Mouse (Mus musculus) kidney, adult 18-20 months (tissue): Measurements from ENCODE around the gene Gm20671.
"Not testable (repeated sequence)": the region's sequence is repeated elsewhere in the genome, so short reads cannot be mapped to it uniquely, and the experiment has no call there.

Experiments used
- DNase-seq: peaks from one replicate; pipeline ENCODE4 v3.0.0; 2021

Gm20671 gene

DNA sequence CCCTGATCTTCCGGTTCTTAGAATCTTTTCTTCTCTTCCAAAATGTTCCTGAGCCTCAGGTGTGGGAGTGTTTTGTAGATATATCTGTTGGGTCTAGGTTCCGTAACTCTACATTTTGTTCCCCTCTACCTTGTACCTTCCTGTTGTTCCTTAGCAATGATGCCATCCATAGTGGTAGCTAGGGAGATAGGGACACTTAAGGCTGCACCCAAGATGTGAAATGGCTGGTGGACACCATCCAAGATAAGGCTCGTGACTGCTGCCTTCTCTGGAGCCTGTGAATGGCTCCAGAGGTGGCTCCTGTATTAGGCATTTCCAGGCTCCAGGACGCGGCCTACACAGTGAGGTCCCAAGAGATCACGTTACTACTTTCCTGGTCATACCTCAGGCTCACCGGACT, 98.6 kb downstream of the Gm20671 start:
- no peak for DNase-seq

DNA sequence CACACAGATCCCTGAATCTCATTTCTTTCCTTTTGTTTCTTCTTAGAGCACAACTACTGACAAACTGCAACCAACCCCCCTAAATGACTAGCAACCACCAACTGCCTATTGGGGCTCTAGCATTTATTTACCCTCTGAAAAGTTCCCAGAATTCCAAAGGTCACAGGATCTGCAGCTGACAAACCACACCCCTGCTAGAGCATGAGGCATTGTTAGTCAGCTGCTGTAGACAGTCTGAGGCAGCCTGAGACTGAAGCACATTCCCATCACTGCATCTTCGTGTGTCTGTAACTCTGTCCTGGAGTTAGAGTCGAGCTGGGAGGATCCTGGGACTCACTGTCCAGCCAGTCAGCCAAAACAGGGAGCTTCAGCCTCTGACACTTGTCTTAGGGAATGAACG, 101.5 kb downstream of the Gm20671 start:
- peak; percentile 2 for DNase-seq

DNA sequence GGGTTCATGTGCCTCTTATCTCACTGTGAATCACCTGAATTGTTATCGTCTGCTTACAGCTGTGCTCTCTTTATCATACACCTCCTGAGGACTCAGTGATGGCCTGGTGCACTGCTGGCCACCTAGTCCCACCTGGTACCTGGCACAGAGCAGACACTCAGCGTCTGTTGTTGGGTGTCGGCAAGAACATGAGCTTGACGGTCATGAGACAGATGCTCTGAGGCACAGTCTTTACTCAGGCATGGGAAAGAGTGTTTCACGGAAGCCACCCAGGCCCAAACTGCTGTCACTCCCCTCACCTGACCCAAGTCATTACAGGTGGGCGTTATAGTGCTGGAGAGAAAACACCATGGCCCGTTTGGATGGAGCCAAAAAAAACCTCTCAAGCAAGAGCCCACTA, 102.9 kb downstream of the Gm20671 start:
- no peak for DNase-seq

DNA sequence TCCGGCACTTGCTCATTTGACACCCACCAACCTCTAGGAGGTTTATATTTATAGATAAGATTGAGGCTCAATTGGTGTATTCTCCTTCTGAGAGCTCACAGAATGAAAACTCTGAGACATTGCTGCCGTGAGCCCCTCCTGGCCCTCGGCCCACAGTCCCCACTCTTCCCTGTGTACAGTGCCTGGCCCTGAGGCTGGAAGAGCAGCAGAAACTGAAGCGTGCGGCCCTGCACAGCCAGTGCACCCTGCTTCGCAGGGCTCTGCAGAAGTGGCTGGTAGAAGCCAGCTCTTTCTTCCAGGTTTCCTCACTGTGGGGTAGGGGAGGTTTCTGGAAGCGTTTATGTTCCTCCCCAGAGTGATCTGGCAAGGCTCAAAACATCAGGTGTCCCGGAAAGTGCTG, 104.2 kb downstream of the Gm20671 start:
- DNase-seq, result not testable (repeated sequence)

DNA sequence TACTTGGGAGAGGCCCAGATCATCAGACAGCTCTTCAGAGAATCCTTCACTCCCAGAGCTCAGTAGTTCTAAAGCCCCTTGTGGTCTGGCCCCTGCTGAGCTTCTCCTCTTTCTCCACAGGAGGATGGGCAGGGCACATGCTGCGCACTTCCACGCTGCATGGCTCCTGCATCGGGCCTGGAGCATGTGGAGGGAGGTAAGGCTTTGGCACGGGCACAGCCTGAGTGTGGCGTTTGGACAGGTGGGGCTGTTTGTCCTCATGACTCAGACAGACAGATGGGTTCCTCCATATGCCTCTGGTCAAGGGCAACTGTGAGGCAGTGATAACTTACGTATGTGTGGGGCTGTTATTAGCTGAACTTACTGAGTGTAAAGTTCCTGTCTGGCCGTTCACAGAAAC, 104.6 kb downstream of the Gm20671 start:
- DNase-seq, result no peak

DNA sequence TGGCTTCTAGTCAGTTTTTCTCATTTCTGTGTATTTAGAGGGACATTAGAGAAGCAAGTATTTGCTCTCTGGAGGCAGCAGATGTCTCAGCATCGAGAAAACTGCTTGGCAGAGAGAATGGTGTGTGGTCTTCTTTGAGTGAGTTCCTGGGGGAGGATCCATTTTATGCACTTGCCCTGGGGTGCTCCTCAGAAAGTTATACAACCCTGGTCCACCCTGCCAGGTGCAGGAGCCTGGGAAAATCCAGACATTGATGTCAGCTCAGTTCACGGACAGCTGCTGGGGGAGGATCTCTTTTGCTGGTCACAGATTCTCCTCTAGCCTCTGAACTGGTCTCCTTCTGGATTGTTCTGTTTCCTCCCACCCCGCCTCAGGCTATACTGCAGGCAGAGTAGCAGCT, 105.6 kb downstream of the Gm20671 start:
- DNase-seq, result no peak

DNA sequence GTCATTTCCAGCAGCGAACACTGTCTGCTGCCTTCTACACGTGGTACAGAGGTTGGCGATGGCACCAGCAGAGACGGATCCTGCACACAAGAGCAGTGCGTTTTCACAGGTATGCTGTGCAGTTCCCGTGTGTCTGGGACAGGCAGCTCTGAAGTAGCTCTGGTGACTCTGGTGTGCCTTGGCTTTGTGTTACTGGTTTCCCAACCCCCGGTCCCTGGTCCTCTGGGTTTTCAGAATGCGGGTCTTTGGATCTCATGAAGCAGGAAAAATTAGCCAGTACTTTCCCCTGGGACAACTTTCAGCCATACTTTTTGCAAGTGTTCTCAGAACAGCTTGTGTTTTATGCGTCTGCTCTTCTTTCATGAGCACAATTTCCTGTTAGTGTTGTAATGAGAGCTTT, 106.5 kb downstream of the Gm20671 start:
- no peak for DNase-seq

DNA sequence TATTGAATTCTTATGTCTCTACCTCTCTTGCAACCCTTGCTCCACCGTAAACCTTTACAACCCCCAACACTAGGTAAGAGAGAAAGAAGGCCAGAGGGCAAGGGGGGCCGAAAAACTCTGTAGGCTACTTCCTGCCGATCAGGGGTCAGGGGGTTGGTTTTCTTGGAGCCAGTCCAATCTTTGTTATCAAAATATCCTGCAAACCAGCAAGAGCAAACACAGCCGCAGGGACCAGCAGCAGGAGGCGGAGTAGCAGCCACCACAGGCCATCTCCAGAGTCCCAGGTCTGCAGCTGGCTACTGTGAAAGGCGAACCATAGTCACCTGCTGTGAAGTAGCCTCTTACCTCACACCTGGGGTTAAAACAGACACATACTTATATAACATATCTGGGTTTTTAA, 108.0 kb downstream of the Gm20671 start:
- DNase-seq, result no peak

DNA sequence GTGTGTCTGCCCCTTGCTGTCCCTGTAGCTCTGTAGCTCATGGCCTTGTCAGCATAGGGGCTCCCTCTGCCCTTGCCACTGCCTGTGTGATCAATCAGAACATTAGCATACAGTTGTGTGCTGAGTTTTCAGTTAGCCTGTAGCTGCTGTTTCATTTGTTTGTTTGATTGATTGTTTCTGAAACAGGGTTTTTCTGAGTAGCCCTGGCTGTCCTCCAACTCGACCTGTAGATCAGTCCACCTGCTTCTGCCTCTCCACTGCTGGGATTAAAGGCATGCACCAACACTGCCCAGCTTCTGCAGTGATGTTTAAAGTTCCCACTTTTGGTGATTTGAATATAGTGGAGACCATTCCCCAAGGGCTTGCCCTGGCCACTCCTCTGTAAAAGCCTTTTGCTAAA, 109.2 kb downstream of the Gm20671 start:
- no peak for DNase-seq

DNA sequence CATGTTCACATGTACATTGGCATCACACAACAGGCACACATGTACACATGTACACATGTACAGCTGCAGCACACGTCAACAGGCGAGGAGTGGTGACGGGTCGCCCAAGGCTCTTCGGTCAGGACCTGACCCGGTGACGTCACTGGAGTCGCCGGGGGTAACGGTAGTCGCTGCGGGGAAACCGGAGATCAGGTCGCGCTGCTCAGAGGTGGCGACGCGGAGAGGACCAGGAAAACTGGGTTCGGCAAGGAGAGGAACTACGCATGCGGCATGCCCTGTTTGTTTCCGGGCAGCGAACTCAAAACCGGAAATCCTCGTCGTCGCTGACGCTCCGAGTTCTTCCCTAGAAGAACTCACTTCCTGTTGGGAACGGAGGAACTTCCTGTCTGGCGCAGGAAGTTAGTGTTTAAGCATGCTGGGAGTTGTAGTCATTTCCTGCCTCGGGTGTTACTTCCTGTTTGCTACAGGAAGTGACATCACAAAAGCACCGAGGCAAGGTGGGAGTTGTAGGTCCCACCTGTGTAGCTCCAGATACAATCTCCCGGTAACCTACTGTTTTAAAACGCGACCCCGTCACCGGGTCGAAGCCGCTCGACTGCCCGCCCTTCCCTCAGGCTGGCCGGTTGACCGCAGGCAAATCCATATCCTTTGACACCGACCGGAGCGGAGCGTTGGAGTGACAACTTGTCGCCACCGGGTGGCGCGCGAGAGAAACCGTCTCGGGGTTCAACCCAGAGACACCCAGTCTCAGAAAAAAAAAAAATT, 113.0 kb downstream of the Gm20671 start:
- peak; percentile 89 for DNase-seq

DNA sequence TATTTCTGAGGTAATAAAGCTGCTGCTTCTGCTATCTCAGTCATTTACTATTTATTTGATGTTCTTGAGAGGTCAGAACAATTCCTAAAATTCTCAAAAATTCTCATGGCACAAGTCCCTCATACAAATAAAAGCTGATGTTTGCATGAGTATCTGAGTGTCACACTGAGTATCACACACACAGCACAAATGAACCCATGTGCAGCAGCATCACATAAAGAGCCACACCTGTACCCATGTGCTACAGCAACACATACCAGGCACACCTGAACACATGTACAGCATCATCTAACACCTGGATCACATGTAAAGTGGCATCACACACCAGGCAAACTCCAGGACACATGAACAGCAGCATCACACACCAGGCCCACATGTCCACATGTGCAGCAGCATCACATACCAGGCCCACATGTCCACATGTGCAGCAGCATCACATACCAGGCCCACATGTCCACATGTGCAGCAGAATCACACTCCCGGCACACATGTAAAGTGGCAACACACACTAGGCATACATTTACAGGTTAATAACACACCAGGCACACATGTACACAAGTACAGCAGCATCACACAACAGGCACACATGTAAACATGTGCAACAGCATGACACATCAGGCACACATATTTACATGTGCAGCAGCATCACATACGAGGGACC, 113.7 kb downstream of the Gm20671 start:
- DNase-seq, result no peak

DNA sequence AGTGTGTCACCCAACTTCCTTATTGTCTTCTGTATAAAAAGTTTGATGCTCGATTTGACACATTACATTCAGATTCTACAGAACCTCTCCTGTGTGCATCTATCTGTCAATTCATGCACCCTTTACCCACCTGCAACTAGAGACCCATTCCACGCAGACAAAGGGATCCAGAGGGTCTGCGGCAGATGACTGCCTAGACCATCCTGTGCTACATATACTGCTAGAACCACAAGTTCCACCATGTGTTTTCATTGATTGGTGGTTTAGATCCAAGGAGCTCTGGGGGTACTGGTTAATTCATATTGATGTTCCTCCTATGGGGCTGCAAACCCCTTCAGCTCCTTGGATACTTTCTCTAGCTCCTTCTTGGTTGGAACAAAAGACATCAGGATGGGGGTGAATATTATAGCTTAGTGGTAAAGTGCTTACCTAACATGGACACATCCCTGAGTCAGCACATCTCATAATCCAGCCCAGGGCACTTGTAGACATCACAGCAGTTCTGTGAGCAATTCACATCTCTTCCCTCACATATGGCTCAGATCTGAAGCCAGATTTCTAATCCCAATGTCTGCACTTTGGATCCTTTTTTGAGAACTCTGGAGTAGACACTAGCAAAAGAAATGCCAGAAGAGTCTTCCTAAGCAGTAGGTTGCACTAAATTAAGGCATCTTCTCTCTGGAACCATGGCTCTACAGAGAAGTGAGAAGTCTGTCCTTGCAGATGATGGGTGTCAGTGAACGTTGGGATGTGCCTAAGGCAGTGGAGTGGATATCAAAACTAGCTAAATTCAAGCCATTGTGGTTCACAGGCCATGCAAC, 114.5 kb downstream of the Gm20671 start:
- no peak for DNase-seq

DNA sequence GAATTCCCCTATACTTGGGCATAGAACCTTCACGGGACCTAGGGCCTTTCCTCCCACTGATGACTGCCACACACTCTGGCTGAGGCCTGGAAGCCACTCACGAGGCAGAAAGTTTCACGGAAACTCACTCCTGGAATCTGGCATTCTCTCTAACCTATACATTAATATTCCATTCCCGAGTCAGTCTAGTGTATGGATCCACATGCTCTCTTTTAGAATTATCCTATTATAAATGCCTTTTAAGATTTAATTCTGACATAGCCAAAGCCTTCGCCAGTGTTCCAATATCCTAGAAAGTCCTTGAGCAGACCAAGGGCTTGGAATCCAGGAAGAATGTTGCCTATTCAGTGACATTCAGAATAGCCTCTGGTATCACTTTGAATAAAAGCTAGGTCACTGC, 115.4 kb downstream of the Gm20671 start:
- no peak for DNase-seq

DNA sequence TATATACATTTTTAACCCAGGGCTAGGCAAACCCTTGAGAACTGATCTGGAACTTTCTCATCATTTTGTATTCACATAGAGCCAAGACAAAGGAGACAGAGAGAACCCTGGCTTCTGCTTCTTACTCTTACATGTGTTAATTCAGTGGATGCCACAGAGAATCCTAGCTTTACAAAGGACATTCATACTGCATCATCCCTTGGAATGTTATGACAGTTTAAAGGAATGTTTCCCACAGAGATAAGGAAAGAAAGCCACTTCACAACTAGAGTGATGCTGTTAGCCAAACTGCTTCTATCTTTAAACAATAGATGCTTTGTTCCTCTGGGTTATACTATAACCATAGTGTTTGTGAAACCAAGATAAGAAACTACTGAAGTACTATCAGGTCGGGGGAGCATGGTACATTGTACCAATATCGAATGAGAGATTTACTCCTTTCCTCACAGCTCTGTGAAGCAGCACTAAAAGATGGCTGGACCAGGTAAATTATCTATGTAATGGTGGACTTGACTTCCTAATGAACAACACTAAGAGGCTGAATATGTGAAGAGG, 120.6 kb downstream of the Gm20671 start:
- DNase-seq, result no peak

DNA sequence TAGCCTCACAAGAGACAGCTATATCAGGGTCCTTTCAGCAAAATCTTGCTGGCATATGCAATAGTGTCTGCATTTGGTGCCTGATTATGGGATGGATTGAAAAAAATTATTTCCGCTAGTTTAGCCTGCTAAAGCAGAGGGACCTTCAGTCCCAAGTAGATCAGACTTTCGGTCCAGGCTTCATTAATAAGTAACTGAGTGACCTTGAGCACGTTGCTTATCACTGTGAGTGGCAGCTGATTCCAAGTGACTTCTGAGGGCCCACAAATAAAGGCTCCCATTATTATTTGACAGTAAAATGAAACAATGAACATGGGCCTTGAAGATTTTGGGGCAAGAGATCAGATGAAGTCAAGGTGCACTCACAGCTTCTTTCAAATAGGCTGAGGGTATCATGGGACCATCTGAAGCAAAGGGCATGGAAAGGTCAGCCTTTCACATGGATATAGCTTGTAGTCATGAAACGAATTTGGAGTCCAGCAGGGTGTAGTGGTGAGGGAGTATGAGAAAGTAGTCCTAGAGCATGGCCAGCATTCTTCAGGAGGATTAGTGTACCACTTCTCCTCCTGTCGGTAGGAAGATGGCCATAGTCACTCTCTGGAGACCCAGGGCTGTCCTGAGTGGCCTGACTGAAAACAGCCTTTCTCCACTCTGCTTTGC, 129.6 kb downstream of the Gm20671 start:
- peak; percentile 10 for DNase-seq

DNA sequence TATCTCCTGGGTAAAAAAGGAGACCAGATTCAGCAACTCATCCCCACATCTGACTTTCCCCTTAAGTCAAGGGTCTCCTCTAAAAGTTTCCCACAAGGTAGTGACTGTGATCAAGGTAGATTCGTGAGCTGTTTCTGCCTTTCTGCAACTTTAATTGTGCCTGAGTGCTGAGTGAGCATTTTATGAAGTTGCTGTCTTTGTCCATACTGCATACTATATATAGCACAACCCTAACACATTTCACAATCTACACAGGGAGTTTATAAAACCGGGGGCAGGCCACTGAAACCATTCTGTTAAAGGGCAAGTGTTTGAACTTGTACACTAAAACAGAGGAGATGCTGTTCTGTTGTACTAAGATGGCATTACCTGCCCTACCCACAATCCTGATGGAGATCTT, 133.5 kb downstream of the Gm20671 start:
- DNase-seq, result no peak
